Mouse (Mus musculus) thymus, postnatal 10 days (tissue): ENCODE measurements at regions not wholly inside any gene's neighbourhood (a gene's known extent, or its start where the extent isn't known, plus 50 kb on each side); places are given as distances from the start of the nearest gene placed in this dataset.

Experiments
- DNase-seq, 2 experiments: peaks; one replicate each; pipeline ENCODE4 v3.0.0; 2021; ENCODE audit warnings: low spot score in 2 of 2

- peak in 1 of 2 experiments; percentile 19 for DNase-seq
Observed at GRCm38 (mm10) chr9:31971801-31972628, 58.8 kb upstream of the Barx2 start.

DNA sequence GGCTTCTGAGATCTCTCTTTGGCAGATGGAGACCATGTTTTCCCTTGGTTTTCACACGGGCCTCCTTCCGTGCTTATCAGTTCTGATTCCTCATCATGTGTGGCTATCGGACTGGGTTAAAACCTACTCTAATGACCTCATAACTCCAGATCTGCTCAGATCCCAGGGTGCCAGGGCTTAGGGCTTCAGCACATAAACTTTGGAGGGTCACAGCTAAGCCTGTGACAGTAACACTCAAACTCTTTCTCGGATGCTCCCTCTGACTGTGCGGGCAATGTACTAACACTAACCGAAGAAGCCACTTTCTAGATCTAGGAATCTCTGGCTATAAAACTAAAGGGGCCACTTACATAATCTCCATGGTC is 59.3 kb upstream of the Barx2 start:
- DNase-seq = no peak

DNA sequence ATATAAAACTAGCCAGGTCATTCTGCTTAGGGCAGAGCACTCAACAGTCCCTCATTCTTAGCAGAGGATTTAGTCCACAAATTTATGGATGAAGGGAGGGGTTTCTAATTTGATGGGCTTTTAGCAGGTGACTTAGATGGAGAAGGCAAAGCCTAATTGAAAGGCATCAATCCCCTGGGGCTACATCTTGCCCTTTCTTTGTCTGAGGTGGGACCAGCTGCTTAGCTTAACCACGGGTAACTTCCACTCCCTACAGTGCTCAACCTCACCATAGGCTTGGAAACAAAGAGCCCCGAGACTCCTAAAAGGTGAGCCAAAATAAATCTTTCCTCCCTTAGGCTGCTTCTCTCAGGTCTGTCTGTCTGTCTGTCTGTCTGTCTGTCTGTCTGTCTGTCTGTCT is 62.9 kb upstream of the Barx2 start:
- DNase-seq = no peak

DNA sequence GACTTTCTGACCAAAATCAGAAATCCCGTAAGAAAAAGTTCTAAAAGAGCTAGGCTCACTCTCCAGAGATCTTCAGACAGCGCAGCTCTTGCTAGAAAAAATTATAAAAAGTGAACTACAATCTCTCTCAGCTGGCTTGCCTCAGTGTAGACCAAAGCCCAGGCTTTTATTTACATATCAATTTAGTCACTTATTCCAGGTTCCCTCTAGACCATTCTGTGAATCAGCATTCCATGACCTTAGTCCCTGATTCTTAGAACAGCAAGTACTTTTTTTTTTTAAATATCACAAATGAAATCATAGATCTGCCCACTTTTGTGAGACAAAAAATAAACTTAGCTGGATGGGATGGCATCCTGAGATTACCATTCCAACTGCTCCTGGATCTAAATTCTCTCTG is 64.8 kb upstream of the Barx2 start:
- DNase-seq = no peak

GRCm38 (mm10) chr9:31979211-31979610 is 65.9 kb upstream of the Barx2 start:
- no peak for DNase-seq

- DNase-seq = no peak
Observed at GRCm38 (mm10) chr9:31980459-31980858, 67.2 kb upstream of the Barx2 start.

GRCm38 (mm10) chr9:31983759-31984586 is 70.7 kb upstream of the Barx2 start:
- no peak for DNase-seq

DNA sequence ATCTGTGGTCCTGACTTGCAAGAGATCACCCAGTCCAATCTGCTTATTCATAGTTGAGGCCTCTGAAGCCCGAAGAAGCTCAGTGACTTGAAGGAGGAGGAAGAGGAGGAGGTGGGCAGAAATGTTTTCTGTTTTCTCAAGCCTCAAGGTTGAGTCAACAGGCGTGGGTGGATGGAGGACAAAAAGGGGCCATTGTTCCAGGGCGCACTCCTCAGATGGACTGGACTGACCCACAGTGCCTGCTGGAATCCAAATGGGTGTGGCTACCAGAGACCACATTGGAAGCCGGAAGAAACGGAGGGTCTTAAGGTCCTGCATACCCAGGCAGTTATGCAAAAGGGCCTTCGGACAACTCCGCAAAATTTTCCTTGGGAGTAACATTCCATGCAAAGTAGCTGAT is 75.6 kb upstream of the Barx2 start:
- no peak for DNase-seq

DNA sequence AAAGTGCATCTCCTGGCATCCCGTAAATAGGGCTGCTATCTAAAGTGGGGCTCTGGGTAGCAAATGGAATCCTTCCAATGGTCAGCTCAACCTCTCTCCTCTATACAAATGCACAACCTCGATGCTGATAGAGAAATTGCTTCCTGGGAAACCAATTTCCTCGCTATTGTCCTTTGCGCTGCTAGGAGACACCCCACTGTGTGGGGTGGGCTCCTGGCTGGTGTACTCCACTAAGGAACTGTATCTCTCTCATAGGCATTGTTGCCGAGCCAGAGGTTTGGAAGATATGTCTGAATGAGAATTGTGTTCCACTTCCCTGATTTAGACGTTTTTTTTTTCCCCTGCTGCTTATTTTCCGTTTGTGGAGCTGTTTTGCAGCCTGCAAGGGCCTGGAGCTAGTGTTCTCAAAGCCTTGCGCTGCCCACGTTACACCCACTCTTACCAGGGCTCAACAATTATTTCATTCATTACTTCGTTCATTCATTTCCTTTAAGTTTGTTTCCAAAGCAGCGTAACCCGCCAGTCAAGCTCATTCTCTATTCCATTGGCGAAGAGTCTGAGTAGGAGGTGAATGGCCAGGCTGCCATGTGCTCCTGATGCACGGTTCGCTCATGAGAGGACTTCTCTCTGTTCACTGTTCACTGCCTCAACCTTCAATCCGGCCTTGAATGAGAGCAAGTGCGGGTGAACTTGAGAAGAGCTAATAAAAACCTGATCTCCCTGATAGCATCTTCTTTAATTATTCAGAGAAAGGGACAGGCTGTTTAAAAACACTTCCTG is 76.5 kb upstream of the Barx2 start:
- no peak for DNase-seq

GRCm38 (mm10) chr9:31990456-31990855 is 77.2 kb upstream of the Barx2 start:
- DNase-seq = no peak

DNA sequence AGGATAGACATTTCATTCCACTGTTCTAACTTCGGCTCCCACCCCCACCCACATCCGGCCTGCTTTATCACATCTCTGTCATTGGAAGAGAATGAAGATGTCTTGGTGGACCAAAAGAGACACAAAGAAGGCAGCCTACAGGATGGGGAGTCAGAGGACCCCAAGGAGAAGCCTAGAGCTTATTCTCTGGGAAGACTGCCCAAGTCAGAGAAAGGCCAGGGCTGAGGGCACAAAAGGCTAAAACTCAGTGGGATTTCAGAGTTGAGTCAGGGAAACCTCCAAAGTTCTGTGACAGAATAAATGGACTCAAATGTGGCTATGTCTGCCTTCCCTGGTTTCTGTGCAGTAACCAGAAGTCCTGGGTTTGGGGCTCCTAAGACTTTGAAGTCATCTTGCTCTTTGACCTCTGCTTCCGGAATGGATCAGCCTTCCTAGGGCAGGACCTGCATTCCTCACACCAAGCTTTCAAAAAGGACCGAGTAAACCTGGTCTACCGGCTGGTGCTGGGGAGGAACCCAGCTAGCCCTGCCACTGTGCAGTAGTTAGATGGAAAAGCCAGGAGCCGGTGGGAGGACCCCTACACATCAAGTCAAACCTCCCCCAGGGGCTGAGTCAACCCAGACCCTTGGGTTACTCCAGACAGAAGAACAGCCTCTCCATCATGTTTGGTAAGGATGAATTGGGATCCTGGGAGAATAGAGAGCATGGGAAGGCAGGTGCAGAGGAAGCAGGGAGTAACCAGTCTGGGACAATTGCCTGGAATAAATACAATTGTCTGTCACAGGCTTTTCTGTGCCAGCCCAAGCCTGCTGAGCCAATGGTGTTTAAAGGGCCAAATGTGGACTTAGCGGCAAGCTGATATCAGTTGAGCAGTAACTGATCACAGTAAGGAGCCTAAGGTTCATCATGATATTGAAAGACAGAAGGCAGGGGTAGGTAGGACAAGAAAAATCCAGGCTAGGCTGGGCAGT is 80.7 kb upstream of the Barx2 start:
- no peak for DNase-seq

- DNase-seq = no peak
Observed at GRCm38 (mm10) chr9:31995101-31995500, 81.8 kb upstream of the Barx2 start.

DNA sequence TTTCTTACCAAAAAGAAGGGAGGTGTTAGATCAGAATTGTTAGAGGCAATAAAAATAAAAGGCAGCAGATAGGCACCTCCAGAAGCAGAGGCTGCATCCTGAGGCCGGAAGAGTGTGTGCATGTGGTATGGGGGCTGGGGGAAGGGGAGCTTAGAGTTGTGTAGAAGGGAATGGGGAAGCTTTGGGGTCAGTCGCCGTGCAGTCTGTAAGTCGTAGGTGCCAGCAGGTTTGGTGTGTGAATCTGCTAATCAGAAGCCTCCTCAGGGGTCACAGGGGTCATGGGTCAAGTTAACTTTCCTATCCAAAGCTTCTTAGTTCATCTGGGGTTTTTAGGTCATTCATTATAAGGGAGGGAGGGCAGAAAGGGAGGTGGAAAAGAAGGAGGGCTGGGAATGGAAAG is 82.4 kb upstream of the Barx2 start:
- no peak for DNase-seq

- no peak for DNase-seq
Observed at GRCm38 (mm10) chr9:31996466-31997177, 83.4 kb upstream of the Barx2 start.

DNA sequence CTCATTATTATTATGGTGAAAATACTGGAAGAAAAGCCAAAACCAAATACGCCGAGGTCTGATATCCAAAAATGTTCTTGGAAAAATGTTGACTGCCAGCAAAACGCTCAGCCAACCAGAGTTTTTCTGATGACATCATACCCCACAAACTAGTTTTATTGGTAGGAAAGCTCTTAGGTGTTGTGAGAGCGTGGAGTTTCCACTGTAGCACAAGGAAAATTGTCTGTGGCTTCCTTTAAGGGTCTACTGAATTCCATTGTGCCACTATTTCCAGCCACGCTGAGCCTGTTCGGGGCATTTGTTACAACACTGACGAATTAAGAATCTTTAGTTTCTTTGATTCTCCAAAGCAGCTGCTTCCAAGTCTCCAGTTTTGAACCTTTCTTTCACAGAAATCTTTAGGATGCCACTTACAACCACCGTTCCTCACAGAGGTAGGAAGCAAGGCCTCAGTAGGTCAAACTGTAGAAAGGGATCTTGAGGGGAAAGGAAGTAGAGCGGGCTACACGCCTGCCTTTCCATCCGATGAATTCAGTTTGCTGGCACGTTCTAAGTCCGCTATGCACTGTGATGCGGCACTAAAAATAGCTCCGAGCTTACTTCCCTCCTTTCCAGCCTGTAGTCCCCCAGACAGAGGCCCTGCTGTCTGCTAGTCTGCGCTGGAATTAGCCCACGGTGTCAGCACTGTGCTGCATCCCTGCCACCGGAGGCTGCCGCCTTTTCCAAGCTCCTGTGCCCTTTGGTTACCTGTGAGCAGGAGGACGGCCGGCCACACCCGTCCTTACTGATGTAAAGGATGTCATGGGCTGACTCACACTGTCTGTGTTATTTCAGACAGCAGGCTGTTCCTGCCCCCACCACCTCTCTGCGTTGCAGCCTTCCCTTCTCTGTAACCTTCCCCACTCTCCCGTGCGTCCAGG is 84.2 kb upstream of the Barx2 start:
- no peak for DNase-seq

DNA sequence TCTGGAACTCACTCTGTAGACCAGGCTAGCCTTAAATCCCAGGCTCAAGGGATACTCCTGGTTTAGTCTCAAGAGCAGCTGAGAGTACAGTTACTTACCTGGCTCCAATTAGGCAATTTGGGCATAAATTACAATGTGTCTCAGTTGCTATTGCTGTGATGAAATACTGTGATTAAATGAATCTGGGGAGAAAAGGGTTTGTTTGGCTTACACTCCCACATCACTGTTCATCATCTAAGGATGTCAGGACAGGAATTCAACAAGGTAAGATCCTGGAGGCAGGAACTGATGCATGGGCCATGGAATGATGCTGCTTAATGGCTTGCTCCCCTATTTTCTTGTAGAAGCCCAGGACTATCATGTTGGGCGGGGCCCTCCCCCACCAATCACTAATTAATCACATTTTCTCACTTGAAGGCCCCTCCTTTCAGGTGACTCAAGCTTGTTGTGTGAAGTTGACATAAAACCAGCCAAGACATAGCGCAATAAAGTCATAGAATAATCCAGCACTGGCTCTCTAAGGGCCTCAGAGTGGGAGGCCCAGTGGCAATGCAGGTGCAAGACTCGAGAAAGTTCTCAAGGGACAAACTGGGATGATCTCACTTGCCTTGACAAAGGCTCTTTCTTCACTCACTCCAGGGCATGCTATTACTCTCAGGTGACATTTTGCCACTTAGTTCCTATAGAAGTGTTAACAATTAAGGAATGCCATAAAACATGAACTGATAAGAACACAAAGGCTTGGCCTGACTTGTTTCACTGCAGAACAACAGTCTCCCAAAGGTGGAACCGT is 85.4 kb upstream of the Barx2 start:
- no peak for DNase-seq

DNA sequence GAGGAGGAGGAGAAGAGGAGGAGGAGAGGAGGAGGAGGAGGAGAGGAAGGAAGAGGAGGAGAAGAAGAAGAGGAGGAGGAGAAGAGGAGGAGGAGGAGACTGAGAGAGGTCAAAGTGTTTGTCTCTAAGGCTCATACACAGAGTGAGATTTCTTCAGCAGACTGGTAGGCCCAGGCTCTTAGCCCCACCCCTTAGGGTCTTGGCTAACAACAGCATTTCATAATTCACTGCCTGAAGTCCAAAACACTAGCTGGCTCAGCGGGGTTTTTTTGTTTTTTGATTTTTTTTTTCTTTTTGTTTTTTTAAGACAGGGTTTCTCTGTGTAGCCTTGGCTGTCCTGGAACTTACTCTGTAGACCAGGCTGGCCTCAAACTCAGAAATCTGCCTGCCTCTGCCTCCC is 86.5 kb upstream of the Barx2 start:
- no peak for DNase-seq

DNA sequence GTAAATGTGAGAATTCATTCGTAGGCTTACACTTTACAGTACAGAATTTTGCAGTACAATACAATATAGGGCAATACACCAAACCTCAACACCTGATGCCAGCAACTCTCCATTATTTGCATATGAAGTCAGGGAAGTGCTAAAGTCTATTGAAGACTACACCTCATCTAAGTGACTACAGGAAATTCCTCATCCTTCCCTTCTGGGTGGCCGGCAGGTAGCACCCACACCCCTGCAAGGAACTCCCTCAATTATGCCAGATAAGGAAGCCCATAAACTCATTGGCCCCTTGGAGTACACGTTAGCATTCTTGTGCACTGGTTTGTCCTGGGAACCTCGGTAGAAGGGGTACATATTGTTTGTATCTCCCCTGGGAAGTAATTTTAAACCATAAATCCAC is 89.7 kb upstream of the Barx2 start:
- DNase-seq = no peak

- DNase-seq = no peak
Observed at GRCm38 (mm10) chr9:32003730-32004129, 90.5 kb upstream of the Barx2 start.
